Mouse (Mus musculus) frontal cortex, postnatal 25 days (tissue): ENCODE results near the gene Card19.

Source experiments
- DNase-seq, 2 experiments: peaks; one replicate each; pipeline ENCODE4 v3.0.0; 2022; ENCODE audit warnings: low spot score in 2 of 2

Card19 gene

GRCm38 (mm10) chr13:49194811-49195210 lies 21.0 kb downstream of the Card19 start:
- no peak for DNase-seq

GRCm38 (mm10) chr13:49193650-49194049 lies 22.2 kb downstream of the Card19 start:
- DNase-seq, result no peak

- no peak for DNase-seq
Observed at GRCm38 (mm10) chr13:49192156-49192855, 23.5 kb downstream of the Card19 start.

DNA sequence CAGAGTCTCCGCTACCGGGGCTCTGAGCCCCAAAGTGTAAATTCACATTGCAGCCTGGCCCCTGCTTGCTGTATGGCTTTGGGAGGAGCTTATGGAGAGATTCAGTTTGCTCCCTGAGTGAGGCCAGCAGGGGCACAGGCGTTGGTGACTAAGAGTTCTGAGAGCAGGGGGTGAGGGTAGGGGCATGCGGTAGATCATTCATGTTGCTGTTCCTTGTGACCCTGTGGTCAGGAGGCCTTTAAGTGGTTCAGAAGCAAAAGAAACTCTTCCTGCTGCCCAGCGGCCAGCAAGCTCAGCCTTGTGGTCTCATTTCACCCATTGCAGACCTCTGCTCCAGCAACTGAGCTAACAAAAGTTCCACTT lies 24.2 kb downstream of the Card19 start:
- no peak for DNase-seq

DNA sequence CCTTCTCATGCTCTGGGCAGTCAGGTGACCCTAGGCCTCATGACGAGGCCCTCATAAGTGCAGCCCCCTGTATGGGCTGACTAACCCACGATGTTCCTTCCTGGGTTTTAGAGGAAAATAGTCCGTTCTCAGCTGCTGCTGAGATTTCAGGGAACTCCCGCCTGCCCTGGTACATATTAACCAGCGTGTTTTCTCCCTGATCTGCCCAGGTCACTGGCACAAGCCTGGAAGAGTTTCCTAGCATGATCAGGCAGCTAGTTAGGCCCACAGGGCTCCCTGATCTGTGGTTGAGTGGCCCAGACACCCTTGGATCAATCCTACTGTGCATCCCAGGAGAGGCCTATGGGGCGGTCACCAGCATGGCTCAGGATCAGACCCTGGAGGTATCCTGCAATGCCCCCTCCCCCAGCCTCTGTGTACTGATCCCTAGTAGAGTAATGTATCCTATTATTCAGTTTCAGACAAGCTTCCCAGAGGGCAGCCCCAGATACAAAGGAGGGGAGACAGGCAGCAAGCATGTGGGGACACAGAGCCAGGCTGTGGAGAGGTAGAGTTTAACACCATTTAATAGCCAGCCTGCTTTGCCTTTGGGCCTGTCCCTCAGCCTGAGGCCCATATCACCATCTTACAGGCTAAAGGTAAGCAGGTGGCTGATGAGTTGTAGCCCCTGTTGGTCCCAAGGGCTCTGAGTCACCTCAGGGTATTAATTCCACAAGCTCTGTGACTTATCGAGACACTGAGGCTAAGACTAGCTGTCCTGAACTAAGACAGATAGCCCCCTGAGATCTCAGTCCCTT lies 24.8 kb downstream of the Card19 start:
- no peak for DNase-seq

DNA sequence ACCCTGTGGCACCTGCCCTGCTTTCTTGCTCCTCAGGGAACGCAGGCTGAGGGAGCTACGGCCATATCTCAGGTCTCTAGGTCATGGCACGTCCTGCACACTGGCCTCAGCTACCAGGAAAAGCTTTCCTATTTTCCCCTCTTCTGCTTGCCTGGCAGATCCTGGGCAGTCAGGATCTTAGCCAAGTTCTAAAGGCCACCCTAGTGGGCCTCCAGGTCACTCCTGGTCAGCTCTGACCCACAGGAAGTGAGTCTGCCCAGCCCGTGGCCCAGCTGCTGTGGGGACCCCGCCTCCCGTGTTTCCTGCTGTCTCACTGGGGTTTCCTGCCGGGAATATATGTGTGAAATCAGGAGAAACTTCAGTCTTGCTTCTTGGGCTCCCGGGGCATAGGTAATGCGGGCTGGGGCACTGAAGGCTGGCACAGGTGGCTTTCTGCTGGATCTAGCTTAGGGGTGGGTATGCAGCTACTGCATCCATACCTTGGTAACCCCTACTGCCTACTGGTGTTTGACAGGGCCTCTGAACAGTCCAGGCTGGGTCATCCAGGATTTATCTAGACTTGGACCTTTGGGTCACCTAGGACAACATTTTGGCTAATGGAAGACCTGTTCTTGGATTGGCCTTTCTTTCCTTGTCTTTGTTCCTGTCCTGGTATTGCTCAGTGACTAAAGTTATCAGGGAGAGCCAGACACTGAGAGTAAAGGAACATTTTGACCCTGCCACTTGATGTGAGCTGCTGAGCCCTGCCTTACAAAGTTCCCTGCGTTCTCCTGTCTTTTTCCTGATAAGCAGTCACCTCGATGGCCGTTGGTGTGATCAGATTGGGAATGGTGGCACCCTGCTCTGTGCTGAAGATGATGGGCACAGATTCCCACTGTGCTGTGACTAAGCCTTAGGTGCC lies 25.6 kb downstream of the Card19 start:
- no peak for DNase-seq

DNA sequence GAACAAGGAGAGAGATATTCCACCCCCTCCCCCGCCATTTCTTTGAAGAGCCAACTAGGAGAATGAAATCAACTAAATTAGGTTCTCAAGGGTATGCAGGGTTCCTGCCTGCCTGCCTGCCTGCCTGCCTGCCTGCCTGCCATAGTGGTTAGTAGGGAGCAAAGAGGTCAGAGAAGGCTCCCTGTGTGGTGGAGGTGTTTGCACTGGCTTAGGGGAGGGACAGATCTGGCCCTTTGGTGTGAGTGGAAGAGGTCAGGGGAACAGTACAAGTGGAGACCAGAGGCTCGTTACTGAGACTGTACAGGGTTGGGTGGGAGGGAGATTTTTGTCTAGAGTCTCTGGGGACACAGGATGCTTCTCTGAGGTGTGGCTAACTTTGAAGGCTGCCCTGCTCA lies 26.9 kb downstream of the Card19 start:
- DNase-seq, result no peak

DNA sequence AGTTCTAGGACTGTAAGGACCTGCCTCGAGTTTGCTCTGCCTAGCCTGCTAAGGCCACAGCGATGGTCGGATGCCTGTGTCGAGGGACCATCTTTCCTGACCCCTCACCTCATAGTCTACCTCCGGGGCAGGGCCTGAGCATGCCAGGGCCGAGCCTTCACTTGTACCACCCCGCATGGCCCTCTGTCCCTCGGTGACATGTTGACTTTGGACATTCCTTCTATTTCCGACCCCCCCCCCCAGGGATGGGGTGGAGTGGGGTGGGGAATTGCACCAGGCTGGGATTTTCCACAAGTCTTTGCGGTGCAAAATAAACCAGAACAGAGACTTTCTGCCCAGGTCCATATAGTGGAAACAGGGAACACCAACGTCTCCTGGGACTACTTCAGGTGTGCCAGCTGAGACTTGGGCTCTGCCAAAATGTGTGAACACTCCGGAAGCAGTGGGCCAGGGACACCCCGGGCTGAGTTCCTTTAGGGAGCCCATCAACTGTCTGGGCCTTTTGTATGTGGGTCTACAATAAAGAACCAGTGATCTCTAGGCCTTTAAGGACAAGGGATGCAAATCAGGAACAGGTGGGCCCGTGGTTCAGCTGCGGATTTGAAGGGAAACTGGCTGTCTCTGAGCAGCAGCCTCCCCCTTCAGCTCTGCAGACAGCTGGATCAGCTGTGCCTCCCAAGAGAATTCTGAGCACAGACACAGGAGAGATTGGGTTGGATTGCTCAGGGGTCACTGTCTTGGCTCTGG lies 27.4 kb downstream of the Card19 start:
- no peak for DNase-seq

DNA sequence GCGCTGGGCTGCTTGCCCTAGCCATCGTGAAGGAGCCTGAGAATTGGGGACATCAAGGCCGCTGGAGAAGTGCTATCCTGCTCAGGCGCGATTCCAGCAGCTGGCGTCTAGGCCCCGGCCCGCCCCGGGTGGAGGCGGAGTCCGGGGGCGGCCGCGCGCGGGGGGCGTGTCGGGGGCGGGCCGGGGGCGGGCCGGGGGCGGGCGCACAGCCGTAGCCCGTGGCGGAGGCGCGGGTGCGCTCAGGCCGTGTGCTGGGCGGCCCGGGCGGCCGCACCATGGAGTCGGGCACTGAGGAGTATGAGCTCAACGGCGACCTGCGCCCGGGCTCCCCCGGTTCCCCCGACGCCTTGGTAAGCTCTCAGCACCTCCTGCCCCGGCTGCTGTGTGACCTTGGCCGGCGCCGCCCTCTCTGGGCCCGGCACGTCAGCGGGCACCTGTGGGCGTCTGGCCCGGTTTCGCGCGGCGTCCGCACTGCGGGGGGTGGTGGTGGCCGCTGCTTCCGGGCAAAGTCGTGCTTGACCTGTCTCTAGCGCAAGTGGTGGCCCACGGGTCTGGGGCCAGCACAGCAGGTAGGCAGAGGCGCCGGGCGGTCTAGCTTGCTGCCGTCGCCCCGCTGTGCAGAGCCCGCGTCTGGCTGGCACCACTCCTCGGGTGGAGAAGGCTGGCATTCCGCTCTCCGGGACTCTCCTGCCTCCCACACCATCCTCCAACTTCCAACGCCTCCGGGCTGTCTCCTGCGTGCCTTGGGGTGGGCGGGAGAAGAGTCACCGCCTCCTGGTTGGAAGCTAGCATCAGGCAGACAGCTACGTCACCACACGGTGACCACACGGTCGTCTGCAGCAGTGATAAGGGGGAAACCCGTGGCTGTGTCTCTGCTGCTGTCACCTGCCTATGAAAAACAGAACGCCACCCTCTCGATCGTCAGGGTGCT lies 28.3 kb downstream of the Card19 start, which contains the start of gene Ninj1:
Gene Ninj1 (plus strand): TSS at position 198 of the 931 bp plus-strand sequence.
- DNase-seq, result peak; percentile 44 to 59

GRCm38 (mm10) chr13:49186798-49187287 lies 29.0 kb downstream of the Card19 start:
- no peak for DNase-seq

GRCm38 (mm10) chr13:49183646-49184045 lies 32.2 kb downstream of the Card19 start:
- no peak for DNase-seq

DNA sequence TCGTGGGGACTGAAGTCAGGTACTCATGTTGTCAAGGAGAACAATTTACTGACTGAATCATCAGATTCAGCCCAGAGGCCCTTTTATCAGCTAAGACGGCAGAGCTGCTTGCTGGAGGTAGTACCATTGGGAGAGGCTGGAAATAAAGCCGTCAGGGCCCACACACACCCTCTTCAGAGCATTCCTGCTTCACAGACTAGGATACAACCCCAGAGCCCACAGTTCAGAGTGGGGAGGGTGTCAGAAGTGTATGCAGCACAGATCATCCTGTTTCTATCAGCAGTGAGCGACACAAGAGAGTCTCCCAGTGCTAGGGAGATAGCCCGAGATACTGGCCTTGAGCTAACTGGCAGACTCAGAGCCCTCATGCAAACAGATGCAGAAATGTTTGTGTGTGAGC lies 32.7 kb downstream of the Card19 start:
- no peak for DNase-seq

GRCm38 (mm10) chr13:49181411-49181984 lies 34.3 kb downstream of the Card19 start:
- DNase-seq, result no peak

GRCm38 (mm10) chr13:49180691-49181090 lies 35.1 kb downstream of the Card19 start:
- DNase-seq, result no peak

DNA sequence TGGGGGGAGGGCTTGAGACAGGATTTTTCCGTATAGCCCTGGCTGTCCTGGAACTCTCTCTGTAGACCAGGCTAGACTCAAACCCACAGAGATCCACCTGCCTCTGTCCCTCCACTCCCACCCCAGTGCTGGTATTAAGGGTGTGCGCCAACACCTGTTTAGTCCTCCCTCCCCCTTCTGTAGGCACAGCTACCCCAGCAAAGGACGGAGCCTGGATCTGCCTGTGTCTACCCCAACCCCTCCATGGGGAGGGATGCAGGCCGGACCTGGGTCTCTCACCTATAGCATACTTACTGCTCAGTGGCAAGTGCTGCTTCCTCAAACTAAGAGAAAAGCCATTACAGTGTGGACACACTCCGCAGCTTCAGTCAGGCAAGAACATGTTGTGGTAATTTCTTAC lies 35.6 kb downstream of the Card19 start:
- no peak for DNase-seq

DNA sequence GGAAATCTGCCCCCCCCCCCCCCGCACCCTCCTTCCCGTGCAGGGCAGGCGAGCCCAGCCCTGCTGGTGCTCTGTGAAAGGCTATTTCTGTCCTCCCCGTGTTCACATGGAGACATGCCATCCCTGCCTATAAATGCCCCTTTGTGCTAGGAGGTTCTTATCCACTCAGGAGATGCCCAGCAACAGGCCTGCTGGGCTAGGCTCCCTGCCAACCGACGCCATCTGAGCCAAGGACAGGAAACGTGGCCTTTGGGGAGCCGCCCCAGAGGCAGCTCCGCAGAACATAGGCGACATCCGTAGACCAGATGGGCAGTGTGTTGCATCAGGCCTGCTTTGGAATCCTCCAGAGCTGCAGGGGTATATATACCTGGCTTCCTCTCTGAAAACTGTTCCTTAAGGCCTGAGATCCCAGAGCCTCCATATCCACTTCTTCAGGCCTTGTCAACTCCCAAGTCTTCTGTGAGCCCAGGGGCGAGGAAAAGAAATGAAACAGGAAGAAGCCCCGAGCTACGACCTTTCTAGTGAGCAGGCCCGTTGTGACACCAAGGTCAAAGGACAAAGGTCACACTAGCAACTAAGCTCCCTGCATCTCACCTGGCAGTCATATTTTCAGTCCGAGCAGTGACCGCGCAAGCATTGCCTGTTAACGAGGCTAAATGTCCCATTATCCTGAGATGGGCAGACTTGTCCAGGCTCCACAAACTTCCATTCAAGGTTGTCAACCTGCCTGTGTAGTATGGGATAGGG lies 36.8 kb downstream of the Card19 start:
- DNase-seq, result peak in 1 of 2 experiments; percentile 37

DNA sequence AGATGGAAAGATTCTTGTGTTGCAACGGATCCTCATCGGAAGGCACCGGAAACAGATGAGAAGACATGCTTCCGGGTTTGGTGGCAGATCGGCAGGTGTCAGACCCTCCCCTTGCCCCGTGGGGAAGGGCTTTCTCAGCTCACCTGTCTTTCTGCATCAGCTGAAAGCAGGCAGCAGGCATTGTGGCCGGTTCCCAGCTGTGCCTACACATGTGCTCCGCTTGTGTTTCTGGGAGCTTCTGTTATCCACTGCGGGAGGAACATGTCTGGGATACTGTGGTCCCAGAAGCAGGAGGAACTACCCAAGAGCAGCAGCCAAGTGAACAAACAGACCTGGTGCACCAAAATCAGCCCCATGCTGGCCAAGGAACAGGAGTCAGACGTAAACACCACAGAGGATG lies 40.3 kb downstream of the Card19 start:
- no peak for DNase-seq

DNA sequence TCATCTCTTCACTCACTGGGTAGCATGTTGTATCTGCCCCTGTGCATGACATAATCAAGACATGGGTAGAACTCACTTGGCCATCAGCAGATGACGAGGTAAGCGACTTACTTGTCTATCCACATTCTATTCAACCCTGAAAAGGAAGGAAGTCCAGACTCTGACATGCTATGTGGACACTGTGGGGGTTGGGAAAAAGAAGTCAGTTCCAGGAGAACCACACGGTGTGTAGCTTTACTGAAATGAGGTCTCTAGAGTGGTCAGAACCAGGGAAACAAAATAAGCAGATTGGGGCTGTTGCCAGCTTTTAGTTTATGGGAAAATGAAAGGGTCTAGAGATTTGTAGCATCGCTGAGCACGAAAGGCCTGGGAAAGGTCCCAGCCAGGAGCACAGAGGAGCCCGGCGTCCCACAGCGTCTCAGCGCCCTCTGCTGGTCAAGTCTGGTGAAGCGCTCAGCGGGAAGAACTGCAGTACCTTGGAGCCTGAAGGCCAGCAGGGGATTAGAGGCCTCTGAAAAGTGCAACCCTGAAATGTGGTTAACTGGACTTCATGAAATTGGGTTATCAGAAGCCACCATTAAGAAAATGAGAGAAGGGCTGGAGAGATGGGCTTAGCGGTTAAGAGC lies 42.8 kb downstream of the Card19 start:
- DNase-seq, result peak; percentile 87

DNA sequence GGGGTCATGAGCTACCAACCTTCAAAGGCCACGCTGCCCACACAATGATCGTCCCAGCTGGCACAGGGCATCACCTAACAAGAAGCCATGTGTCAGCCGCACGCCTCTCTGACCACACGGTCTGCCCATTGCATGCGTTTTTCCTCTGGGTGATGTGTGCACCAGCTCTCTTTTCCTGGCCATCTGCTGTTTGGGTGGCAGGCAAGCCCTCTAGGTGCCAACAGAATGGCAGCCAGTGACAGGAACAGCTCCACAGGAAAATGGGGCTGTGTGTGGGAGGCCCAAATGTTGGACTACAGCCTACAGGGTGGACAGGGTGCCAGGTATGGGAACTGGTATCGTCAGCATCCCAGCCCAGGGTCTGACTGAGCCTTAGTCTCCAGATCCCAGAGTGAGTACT lies 43.5 kb downstream of the Card19 start:
- DNase-seq, result peak in 1 of 2 experiments; percentile 52
